Mouse (Mus musculus): ENCODE data around the gene Fignl2.

Gene Fignl2

GRCm38 (mm10) chr15:101066920-101067696 lies 11.3 kb downstream of the Fignl2 start:
- DNase-seq, result no peak

- DNase-seq, result no peak
Observed at GRCm38 (mm10) chr15:101066364-101066847, 12.0 kb downstream of the Fignl2 start.

- no peak for DNase-seq
Observed at GRCm38 (mm10) chr15:101065069-101065468, 13.3 kb downstream of the Fignl2 start.

- no peak for DNase-seq
Observed at GRCm38 (mm10) chr15:101060280-101060852, 18.0 kb downstream of the Fignl2 start.

- no peak for DNase-seq
Observed at GRCm38 (mm10) chr15:101059570-101060279, 18.6 kb downstream of the Fignl2 start.

DNA sequence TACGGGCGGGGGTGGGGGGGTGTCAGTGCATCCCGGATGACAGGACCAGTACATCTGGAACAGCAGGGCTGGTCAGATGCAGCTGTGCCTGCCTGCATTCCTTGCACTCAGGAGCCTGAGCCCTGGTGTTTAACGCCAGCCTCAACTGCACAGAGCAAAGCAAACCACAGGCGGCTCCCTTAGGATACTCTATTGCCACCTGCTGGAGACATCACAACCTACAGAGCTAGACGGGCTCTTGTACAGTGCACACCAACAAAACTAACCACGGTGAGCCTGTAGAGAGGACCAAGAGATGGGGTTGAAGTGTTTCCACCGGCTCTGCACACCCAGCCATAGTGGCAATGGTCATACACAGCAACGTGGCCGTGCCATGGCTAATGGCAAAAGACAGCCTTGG lies 22.1 kb downstream of the Fignl2 start:
- no peak for DNase-seq

DNA sequence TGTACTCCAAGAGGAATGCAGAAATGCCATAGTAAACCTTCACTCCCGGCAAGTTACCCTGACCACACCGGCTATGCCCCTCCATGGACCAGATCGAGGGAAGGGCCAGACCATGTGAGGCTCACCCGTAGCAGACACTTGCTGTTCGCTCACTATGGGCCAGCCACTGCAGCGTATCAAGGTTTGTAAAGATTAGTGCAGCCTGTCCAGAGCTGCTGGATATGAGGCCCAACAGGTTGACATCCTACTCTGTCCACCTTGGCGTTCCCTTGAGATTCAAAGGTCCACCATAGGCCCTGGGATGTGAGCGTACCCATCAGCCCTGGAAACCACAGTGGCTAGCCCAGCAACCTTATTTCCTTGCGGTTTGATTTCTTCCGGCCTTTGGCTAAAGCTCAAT lies 23.8 kb downstream of the Fignl2 start:
- DNase-seq, result no peak

DNA sequence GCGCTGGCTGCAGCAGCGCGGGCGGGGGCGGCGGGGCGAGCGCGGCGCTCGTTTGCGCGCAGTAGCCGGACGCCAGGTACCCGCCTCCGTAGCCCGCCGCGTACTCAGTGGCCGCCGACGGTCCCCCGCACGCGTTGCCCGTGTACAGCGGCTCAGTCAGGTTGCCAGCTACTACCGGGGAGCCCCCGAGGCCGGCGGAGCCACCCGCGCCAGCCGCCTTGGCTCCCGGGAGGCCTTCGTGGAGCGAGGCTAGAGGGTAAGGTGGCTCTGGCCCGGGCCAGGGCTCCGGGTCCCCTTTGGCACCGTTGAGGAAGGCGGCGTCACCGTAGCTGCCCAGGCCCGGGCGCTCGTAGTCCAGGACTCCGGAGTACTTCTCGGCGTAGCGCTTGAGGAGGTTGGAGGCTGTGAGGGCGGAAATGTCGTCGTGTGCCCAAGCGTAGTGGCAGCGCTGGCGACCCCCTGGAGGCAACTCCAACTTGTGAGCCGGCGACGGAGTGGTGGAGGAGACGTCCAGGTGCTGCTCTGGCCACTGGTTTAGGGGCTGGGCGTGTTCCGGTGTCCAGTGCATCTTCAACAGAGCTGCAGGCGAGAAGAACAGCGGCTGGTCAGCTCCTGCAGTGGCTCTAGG lies 24.4 kb downstream of the Fignl2 start:
- DNase-seq, result no peak

DNA sequence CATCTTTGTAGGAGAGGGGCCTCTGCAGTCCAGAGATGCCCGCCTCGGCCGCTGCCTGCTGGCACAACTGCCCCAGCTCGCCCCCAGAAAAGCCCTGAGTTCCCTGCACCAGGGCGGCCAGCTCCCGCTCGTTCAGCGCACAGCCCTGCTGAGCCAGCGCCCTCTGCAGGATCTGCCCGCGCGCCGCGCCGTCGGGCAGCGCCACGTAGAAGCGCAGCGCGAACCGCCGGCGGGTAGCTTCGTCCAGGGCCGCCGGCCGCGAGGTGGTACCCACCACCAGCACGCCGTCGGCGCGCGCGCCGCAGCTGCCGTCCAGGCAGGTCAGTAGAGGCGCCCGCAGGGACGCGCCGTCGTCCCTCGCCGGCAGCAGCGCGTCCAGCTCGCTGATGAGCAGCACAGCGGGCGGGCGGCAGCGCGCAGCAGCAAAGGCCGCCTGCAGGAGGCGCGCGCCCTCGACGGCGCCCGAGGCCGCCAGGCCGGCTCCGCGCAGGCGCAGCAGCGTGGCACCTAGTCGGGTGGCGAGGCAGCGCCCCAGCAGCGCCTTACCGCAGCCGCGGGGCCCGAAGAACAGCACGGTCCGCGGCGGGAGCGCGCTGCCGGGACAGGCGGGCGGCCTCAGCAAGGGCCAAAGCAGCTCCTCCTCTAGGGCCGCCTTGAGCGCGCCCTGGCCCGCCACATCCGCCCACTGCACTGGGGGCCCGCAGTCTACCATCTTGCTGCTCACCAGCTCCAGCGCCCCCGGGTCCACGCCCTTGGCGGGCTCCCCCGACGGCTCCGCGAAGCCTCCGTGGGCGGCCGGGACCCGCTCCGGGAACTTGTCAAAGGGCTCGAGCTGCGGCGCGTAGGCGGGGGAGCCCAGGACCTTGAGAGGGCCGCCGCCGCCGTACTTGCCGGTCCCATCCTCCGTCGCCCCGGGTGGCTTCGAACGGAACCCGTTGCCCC lies 25.5 kb downstream of the Fignl2 start:
- no peak for DNase-seq

DNA sequence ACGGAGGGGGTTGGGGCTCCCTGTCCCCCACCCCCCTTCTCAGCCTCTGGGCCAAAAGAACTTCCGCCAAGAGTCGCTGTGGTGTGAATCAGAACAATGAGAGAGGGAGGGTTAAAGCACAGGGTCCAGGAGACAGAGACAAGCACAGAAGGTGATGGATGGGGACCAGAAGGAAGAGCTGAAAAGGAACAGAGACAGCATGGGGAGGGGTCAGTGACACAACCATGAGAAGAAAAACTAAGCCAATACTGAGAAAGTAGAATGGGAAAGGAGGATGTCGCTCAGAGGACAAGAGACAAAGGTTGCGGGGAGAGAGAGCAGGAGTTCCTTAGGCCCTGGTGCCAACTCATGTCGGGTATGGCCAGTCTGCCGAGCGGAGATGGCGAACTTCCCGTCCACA lies 26.5 kb downstream of the Fignl2 start:
- DNase-seq, result no peak

- DNase-seq, result no peak
Observed at GRCm38 (mm10) chr15:101048338-101048896, 29.9 kb downstream of the Fignl2 start.

GRCm38 (mm10) chr15:101047194-101047555 lies 31.2 kb downstream of the Fignl2 start, which contains the start of gene Gm47841:
Gm47841 (minus strand) TSS chr15:101047397.
- DNase-seq, result no peak

- no peak for DNase-seq
Observed at GRCm38 (mm10) chr15:101046527-101047193, 31.7 kb downstream of the Fignl2 start.

GRCm38 (mm10) chr15:101046039-101046526 lies 32.3 kb downstream of the Fignl2 start:
- no peak for DNase-seq

GRCm38 (mm10) chr15:101044531-101044930 lies 33.8 kb downstream of the Fignl2 start:
- no peak for DNase-seq

- DNase-seq, result peak; percentile 59
Observed at GRCm38 (mm10) chr15:101042613-101043012, 35.8 kb downstream of the Fignl2 start.

DNA sequence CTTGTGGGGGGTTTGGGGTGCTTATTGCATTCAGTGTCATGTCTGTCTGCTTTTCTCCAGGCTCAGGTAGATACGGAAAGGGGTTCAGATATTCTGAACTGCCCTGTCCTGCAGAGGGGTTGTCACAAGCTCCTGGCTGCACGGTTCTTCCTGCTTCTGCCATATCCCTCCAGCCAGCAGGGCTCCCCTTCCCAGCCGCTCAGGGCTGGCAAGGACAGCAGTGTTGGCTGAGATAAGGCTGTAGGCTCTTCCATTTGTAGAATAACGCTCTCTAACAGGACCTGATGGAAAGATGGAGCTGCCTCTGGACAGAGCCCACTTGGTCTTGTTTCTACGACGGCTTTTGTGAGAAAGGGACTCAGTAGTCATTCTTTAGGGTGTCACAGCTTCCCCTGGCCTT lies 36.4 kb downstream of the Fignl2 start:
- no peak for DNase-seq

DNA sequence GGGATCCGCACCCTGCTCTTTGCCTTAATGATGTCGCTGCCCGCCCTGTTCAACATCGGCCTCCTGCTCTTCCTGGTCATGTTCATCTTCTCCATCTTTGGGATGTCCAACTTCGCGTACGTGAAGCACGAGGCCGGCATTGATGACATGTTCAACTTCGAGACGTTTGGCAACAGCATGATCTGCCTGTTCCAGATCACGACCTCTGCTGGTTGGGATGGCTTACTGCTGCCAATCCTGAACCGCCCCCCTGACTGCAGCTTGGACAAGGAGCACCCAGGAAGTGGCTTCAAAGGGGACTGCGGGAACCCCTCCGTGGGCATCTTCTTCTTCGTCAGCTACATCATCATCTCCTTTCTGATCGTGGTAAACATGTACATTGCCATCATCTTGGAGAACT lies 38.7 kb downstream of the Fignl2 start:
- no peak for DNase-seq

- no peak for DNase-seq
Observed at GRCm38 (mm10) chr15:101028960-101029359, 49.4 kb downstream of the Fignl2 start.

DNA sequence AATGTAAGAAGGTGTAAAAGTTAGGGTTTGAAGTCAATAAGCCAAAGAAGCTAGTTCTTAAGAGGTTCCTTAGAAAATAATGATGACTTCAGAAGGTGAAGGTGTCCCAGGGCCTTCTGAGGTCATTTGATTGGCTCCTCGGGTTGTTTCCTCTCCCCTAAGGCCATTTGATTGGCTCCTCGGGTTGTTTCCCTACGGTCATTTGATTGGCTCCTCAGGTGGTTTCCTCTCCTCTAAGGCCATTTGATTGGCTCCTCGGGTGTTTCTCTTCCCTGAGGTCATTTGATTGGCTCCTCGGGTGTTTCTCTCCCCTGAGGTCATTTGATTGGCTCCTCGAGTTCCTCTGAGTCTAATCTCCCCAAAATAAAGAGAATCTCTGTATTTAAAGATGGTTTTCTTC lies 67.0 kb downstream of the Fignl2 start:
- DNase-seq, result no peak

- no peak for DNase-seq
Observed at GRCm38 (mm10) chr15:101008386-101009010, 69.9 kb downstream of the Fignl2 start.

Measured in cerebellum, adult 8-10 months (tissue).